In the genomic region with DNA sequence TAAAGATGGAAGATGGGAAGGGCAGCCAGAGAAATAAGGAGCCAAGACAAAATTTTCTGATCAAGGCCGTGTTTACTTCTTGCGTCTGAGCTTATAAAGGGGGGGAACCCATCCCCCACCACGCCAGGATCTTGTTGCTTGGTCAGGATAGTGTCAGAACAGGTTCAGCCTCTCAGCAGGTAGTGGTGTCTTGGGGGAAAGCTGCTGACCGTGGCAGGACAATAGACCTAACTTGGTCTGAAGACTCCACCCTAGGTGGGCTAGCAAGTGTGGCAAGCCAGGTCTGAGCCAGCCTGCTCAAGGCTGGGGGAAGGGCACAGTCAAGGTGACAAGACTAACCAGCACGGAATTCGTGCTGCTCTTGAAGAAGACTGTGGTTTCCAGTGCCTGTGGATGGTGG, we compare ENCODE assay signal across 26 mouse cellular contexts. TPM values are rescaled to one million over a fixed set of nuclear protein-coding genes. Genes with fewer than 3 reads are reported as not detected.
"Had no signal": no experiment of that assay in that cellular context is flagged by ENCODE, and none has a peak within 500 bp of the region (broad histone marks: within the 10 kb centered on the region; RNA-seq: fewer than 3 reads in every experiment).

No protein-coding gene starts in this region.

- H3K27ac ChIP-seq: kidney, embryonic 15.5 days; limb, embryonic 10.5 days; limb, embryonic 13.5 days; liver, embryonic 12.5 days; liver, embryonic 15.5 days; lung, embryonic 15.5 days; midbrain, embryonic 10.5 days; neural tube, embryonic 12.5 days; neural tube, embryonic 15.5 days; stomach, postnatal 0 days had no signal

- H3K36me3 ChIP-seq: neural tube, embryonic 15.5 days had no signal

- H3K4me3 ChIP-seq: kidney, embryonic 15.5 days; limb, embryonic 10.5 days; limb, embryonic 13.5 days; liver, embryonic 12.5 days; liver, embryonic 15.5 days; lung, embryonic 15.5 days; megakaryocyte, embryonic 14.5 days; midbrain, embryonic 10.5 days; neural tube, embryonic 12.5 days; neural tube, embryonic 15.5 days had no signal

- H3K9me3 ChIP-seq: kidney, embryonic 15.5 days; limb, embryonic 10.5 days; limb, embryonic 13.5 days; liver, embryonic 12.5 days; liver, embryonic 15.5 days; lung, embryonic 15.5 days; megakaryocyte, embryonic 14.5 days; midbrain, embryonic 10.5 days; neural tube, embryonic 12.5 days; neural tube, embryonic 15.5 days had no signal

- DNase-seq: kidney, postnatal 10 days; kidney, postnatal 36 days; liver; lung, adult 18-20 months; lung, postnatal 10 days; lung, postnatal 36 days; midbrain, embryonic 14.5 days; right cerebral cortex, adult 18-20 months; right cerebral cortex, postnatal 14 days; right cerebral cortex, postnatal 4 days; thymus, postnatal 25 days had no signal

- H3K9ac ChIP-seq: kidney, embryonic 15.5 days; limb, embryonic 13.5 days; liver, embryonic 12.5 days; liver, embryonic 15.5 days; lung, embryonic 15.5 days; neural tube, embryonic 12.5 days; neural tube, embryonic 15.5 days had no signal

- H3K4me2 ChIP-seq: kidney, embryonic 15.5 days; limb, embryonic 13.5 days; liver, embryonic 12.5 days; liver, embryonic 15.5 days; lung, embryonic 15.5 days; neural tube, embryonic 12.5 days; neural tube, embryonic 15.5 days had no signal

- H3K27me3 ChIP-seq: lung, embryonic 15.5 days; megakaryocyte, embryonic 14.5 days; neural tube, embryonic 15.5 days had no signal

- ATAC-seq: liver, embryonic 12.5 days had no signal

RNA-seq across cellular contexts. Expression of a gene that starts 26.6 kb away (rescaled TPM):
- total RNA-seq: layer of hippocampus, adult 18-20 months; layer of hippocampus, postnatal 25 days; left cerebral cortex, adult 18-20 months; left cerebral cortex, postnatal 25 days had no signal
